In the genomic region with DNA sequence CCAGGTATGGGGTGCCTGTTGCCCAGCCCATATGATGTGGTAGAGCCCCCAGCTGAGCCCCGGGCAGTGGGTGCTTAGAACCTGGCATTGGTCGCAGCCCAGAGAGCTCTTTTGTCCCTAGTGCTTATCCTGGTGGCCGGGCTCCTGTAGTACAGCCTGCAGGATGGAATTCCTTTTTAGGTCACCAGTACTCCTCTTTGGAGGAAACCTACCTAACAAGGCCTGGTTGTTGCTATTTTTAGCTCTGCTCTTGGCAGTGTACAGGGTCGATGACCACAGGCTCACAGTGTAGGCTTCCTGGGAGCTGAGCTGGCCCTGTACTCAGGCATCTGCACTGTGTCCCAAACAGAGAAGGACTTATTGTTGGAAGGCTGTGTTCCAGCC, we compare ENCODE assay signal across 8 mouse cellular contexts.
A peak's percentile ranks its signal among the peaks of the same experiment; 100 is the strongest.
DNase-seq lines count a peak whose midpoint lies in the region; ATAC-seq lines count a peak whose summit lies in the region.

No protein-coding gene starts in this region.

- H3K4me2 ChIP-seq in heart, embryonic 15.5 days = peak overlapping the region; percentile 14; the same call in 1 of the 2 replicates
- H3K4me2 ChIP-seq in limb, embryonic 13.5 days (replicated peaks) = no peak overlapping the region
- no peak overlapping the region for H3K4me2 ChIP-seq in stomach, embryonic 15.5 days

- peaks cover 72% of the 10 kb centered on the region for H3K4me1 ChIP-seq in heart, embryonic 15.5 days (replicated peaks)
- H3K4me1 ChIP-seq in limb, embryonic 13.5 days = peaks cover 34% of the 10 kb centered on the region
- H3K4me1 ChIP-seq in stomach, embryonic 15.5 days = peaks cover 39% of the 10 kb centered on the region

- no peaks in the 10 kb centered on the region for H3K27me3 ChIP-seq in heart, embryonic 15.5 days
- H3K27me3 ChIP-seq in limb, embryonic 13.5 days = no peaks in the 10 kb centered on the region
- no peaks in the 10 kb centered on the region for H3K27me3 ChIP-seq in stomach, embryonic 15.5 days (replicated peaks)

- peak; percentile 87 for ATAC-seq in heart, embryonic 15.5 days (replicated peaks; ENCODE audit: insufficient number of reproducible peaks, insufficient read depth, low FRiP score, low read depth)
- no peak for ATAC-seq in limb, embryonic 13.5 days (ENCODE audit: low FRiP score, low read depth)
- peak; percentile 75 for ATAC-seq in stomach, embryonic 15.5 days (ENCODE audit: insufficient read depth, low FRiP score, low read depth)

- DNase-seq in gastrocnemius, adult 18-20 months (ENCODE audit: low spot score) = peak; percentile 75
- no peak for DNase-seq in gastrocnemius, postnatal 10 days
- DNase-seq in cerebellum, adult 8-10 months = peak; percentile 63
- DNase-seq in thymus, postnatal 25 days = no peak
- no peak for DNase-seq in left cerebral cortex, adult 8-10 months (ENCODE audit: low spot score in 2 of 2)

- WGBS in heart, embryonic 15.5 days = 19% methylated on average over 4 of the region's 4 CpGs
- 60% methylated on average over 4 of the region's 4 CpGs for WGBS in limb, embryonic 13.5 days
- WGBS in stomach, embryonic 15.5 days = 52% methylated on average over 4 of the region's 4 CpGs

- no peaks in the 10 kb centered on the region for H3K36me3 ChIP-seq in heart, embryonic 15.5 days
- H3K36me3 ChIP-seq in limb, embryonic 13.5 days = no peaks in the 10 kb centered on the region
- H3K36me3 ChIP-seq in stomach, embryonic 15.5 days = 0 out of 2 replicates have a peak, but pooled peaks cover 3% of the 10 kb centered on the region

- H3K27ac ChIP-seq in heart, embryonic 15.5 days = peak overlapping the region; percentile 98
- H3K27ac ChIP-seq in limb, embryonic 13.5 days = peak overlapping the region; percentile 69; the same call in 1 of the 2 replicates
- peak overlapping the region; percentile 88 for H3K27ac ChIP-seq in stomach, embryonic 15.5 days

- no peak overlapping the region for H3K9ac ChIP-seq in heart, embryonic 15.5 days
- H3K9ac ChIP-seq in limb, embryonic 13.5 days = no peak overlapping the region
- H3K9ac ChIP-seq in stomach, embryonic 15.5 days = no peak overlapping the region

- no peak overlapping the region for H3K4me3 ChIP-seq in heart, embryonic 15.5 days
- no peak overlapping the region for H3K4me3 ChIP-seq in limb, embryonic 13.5 days
- H3K4me3 ChIP-seq in stomach, embryonic 15.5 days (replicated peaks) = no peak overlapping the region

- no peaks in the 10 kb centered on the region for H3K9me3 ChIP-seq in heart, embryonic 15.5 days (replicated peaks)
- no peaks in the 10 kb centered on the region for H3K9me3 ChIP-seq in limb, embryonic 13.5 days
- no peaks in the 10 kb centered on the region for H3K9me3 ChIP-seq in stomach, embryonic 15.5 days

Comparison
In these comparisons a context has a peak if more than half of its experiments do, and no peak if none do; other contexts are left out.
1. DNase-seq: peak in gastrocnemius, adult 18-20 months (single experiment) and cerebellum, adult 8-10 months (single experiment); none in gastrocnemius, postnatal 10 days (single experiment), thymus, postnatal 25 days (single experiment) and left cerebral cortex, adult 8-10 months (0 of 2).
2. Peak in every context shown above with its lines, with median percentiles within 50 percentile points of each other: H3K27ac ChIP-seq.